Mouse (Mus musculus): Measurements from ENCODE around the gene Dbnl. TPM values are rescaled to one million over a fixed set of nuclear protein-coding genes. Genes with fewer than 3 reads are reported as not detected.
A peak's percentile ranks its signal among the peaks of the same experiment; 100 is the strongest.

Gene Dbnl
- total RNA-seq, 2 experiments from 2014 or later = 47.1 to 58.7 TPM

DNA sequence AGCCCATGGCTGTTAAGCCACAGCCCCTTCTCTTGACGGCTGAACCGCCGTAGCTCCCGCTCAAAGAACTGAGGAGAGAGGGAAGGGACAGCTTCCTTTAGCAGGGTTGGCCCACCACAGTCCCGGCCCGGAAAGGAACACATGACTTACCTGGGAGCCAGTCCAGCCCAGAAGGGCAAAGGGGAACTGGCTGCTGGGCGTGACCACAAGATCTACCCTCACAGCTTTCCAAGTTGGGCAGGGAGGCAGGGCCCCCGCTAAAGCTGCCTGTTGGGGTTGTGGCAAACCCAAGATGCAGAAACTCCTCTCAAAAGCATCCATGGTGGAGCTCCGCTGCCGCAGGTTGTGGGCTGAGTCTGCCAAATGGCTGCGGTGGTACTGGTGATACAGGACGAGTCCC lies 41.0 kb downstream of the Dbnl start:
- ATAC-seq (replicated peaks; ENCODE audit: low FRiP score, low TSS enrichment, poor library complexity, severe bottlenecking) = no peak

DNA sequence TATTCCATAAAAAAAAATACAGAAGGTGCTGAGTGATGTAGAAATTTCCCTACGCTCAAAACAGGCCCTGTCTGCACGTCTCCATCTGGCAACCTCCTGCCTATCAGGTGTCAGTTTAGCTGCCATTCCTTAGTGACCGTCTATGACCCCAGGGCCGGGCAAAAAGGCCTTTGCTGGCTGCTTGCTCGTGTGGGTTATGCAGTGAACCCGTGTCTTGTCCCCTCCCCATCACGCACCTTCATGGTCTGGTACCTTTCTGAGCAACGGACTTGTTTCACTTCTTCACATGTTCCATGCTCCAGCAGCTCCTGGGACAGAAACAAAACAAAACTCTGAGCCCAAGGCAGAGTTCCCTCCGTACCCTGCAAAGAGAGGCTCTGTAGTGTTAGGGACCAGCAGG lies 46.2 kb downstream of the Dbnl start:
- no peak for ATAC-seq (replicated peaks; ENCODE audit: low FRiP score, low TSS enrichment, poor library complexity, severe bottlenecking)

GRCm38 (mm10) chr11:5835057-5835456 lies 46.8 kb downstream of the Dbnl start:
- no peak for ATAC-seq (replicated peaks; ENCODE audit: low FRiP score, low TSS enrichment, poor library complexity, severe bottlenecking)

GRCm38 (mm10) chr11:5836126-5836525 lies 47.8 kb downstream of the Dbnl start:
- 0 out of 2 replicates have a peak, but pooled peaks have one; percentile 16 for ATAC-seq (replicated peaks; ENCODE audit: low FRiP score, low TSS enrichment, poor library complexity, severe bottlenecking)

GRCm38 (mm10) chr11:5837251-5838246 lies 49.3 kb downstream of the Dbnl start, which contains the start of gene Polm:
Polm (minus strand) TSS chr11:5838016.
- ATAC-seq (replicated peaks; ENCODE audit: low FRiP score, low TSS enrichment, poor library complexity, severe bottlenecking) = peak; percentile 98

DNA sequence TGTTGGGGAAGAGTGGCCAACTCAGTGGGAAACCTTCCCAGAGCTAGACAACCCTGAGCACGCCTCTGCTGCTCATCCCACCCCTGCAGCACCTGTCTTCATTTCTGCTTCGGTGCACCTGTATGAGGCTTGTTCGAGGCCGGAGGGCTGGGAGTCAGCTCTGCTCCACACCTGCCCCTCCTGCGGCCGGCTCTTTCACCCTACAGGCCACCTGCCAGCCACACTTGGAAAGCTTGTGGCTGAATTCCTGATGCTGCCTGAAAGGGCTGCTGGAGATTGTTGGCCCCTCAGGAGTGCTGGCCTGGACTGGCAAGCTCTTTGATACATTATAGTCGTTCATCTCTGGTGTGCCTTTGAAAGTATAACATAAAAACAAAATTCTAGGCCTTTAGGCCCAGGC lies 52.1 kb downstream of the Dbnl start:
- no peak for ATAC-seq (replicated peaks; ENCODE audit: low FRiP score, low TSS enrichment, poor library complexity, severe bottlenecking)

DNA sequence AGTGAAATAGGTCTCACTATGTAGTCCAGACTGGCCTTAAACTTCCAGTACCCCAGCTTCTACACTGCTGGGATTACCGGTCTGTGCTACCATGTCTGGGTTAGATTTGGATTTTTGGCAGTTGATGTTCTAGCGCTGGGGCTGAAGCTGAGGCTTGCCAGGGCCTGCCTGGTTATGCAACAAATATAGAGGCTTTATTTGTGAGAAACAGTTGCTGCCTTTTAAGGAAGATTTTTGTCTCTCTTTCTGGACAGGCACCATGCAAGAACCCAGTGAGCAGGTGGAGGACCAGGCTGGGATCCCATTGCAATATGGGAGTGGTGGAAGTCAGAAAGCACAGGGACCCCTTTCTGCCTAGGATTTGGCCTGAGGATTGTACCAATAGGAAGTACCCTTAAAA lies 53.5 kb downstream of the Dbnl start:
- no peak for ATAC-seq (replicated peaks; ENCODE audit: low FRiP score, low TSS enrichment, poor library complexity, severe bottlenecking)

GRCm38 (mm10) chr11:5843131-5843530 lies 54.8 kb downstream of the Dbnl start:
- ATAC-seq (replicated peaks; ENCODE audit: low FRiP score, low TSS enrichment, poor library complexity, severe bottlenecking) = no peak

DNA sequence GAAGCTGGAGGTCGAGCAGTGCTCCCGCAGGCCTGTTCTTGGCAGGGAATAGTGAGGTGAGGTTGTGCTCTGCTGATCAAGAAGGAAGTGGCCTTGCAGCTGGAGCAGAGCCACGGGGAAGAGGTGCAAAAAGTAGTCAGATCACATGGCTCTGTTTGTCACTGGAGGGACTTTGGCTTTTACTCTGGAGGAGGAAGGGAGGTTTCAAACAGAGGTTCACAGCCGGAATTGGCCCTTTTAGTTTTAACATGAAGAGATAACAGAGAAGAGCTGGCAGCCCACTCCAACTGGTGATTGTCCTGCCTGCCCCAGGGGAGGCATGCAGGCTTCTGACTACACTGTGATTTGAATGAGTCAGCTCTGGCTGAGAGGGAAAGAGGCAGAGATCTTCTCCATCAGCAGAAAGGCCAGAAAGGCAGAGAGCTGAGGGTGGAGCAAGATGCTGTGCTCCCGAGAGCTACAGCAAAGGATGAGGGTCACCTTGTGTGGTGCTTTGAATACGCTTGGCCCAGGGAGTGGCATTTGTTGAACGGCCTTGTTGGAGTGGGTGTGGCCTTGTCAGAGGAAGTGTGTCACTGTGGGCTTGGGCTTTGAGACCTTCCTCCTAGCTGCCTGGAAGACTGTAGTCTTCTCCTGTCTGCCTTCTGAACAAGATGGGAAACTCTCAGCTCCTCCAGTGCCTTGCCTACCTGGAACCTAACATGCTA lies 58.5 kb downstream of the Dbnl start:
- ATAC-seq (replicated peaks; ENCODE audit: low FRiP score, low TSS enrichment, poor library complexity, severe bottlenecking) = no peak

DNA sequence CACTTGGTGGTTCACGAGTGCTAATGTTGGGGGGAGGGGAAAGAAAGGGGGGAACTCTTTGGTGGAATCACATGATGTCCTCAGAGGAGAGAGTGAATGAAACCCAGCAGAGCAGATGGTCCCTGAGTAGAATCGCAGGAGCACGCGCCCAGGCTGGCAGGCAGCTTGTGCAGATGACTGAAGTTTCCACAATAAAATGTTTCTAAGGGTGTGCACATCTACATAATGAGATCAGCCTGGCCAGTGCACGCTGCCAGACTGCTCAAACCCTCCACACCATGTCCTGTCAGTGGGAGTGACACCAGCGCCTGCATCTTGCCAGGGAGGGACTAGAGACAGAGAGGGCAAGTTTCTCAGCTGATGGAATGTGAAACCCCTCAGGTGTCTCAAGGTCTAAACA lies 60.5 kb downstream of the Dbnl start:
- no peak for ATAC-seq (replicated peaks; ENCODE audit: low FRiP score, low TSS enrichment, poor library complexity, severe bottlenecking)

DNA sequence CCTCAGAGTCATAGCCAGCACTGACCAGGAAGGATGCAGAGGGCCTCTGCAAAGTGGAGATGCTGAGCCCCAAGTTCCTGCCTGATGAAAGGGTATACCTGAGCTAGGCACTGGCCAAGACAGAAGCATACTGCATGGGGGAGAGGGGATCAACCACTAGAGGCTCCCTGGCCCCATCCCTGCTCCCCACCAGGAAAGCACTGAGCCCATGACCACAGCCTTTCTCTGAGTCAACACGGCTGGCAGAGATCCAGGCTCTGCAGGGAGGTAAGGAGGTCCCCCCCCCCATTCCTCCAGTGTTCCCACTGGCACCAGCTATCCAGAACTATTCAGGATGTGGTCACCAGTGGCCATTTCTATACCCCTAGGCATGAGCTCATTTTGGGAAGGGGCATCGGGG lies 61.0 kb downstream of the Dbnl start:
- no peak for ATAC-seq (replicated peaks; ENCODE audit: low FRiP score, low TSS enrichment, poor library complexity, severe bottlenecking)

GRCm38 (mm10) chr11:5850452-5850851 lies 62.2 kb downstream of the Dbnl start:
- ATAC-seq (replicated peaks; ENCODE audit: low FRiP score, low TSS enrichment, poor library complexity, severe bottlenecking) = no peak

Other genes starting within 250 kb of the Dbnl start
- 16.7 and 23.1 TPM in 2 replicates for gene Ccdc117, start 246.3 kb upstream of the Dbnl start, total RNA-seq (2014; fragmentation: Nextera tagmentation)
- gene Ccdc117, start 246.3 kb upstream of the Dbnl start, total RNA-seq (2017) = 34.6 and 42.4 TPM in 2 replicates
- gene Ankrd36, start 218.8 kb upstream of the Dbnl start, total RNA-seq (2014; fragmentation: Nextera tagmentation) = not detected in 2 replicates
- gene Ankrd36, start 218.8 kb upstream of the Dbnl start, total RNA-seq (2017) = 5.1 TPM in 1 of 2 replicates, not detected in the other
- gene Mrps24, start 72.8 kb upstream of the Dbnl start, total RNA-seq (2014; fragmentation: Nextera tagmentation) = 128 and 195 TPM in 2 replicates
- 72.1 and 95.9 TPM in 2 replicates for gene Mrps24, start 72.8 kb upstream of the Dbnl start, total RNA-seq (2017)
- gene Urgcp, start 26.1 kb upstream of the Dbnl start, total RNA-seq (2014; fragmentation: Nextera tagmentation) = 6.8 and 12.1 TPM in 2 replicates
- 5.9 and 7.8 TPM in 2 replicates for gene Urgcp, start 26.1 kb upstream of the Dbnl start, total RNA-seq (2017)
- gene Pgam2, start 15.2 kb downstream of the Dbnl start, total RNA-seq (2014; fragmentation: Nextera tagmentation) = 0.24 TPM in 1 of 2 replicates, not detected in the other
- not detected in 2 replicates for gene Pgam2, start 15.2 kb downstream of the Dbnl start, total RNA-seq (2017)
- 8.8 and 15.2 TPM in 2 replicates for gene Polm, start 49.5 kb downstream of the Dbnl start, total RNA-seq (2014; fragmentation: Nextera tagmentation)
- 3.6 and 3.9 TPM in 2 replicates for gene Polm, start 49.5 kb downstream of the Dbnl start, total RNA-seq (2017)
- not detected in 2 replicates for gene Aebp1, start 73.5 kb downstream of the Dbnl start, total RNA-seq (2014; fragmentation: Nextera tagmentation)
- not detected in 2 replicates for gene Aebp1, start 73.5 kb downstream of the Dbnl start, total RNA-seq (2017)
- gene Pold2, start 89.8 kb downstream of the Dbnl start, total RNA-seq (2014; fragmentation: Nextera tagmentation) = 115 and 138 TPM in 2 replicates
- 55.7 and 85.8 TPM in 2 replicates for gene Pold2, start 89.8 kb downstream of the Dbnl start, total RNA-seq (2017)
- not detected in 2 replicates for gene Myl7, start 110.3 kb downstream of the Dbnl start, total RNA-seq (2014; fragmentation: Nextera tagmentation)
- not detected in 2 replicates for gene Myl7, start 110.3 kb downstream of the Dbnl start, total RNA-seq (2017)
- not detected in 2 replicates for gene Gck, start 161.6 kb downstream of the Dbnl start, total RNA-seq (2014; fragmentation: Nextera tagmentation)
- gene Gck, start 161.6 kb downstream of the Dbnl start, total RNA-seq (2017) = not detected in 2 replicates
- gene Ykt6, start 167.2 kb downstream of the Dbnl start, total RNA-seq (2014; fragmentation: Nextera tagmentation) = 31.2 and 37.7 TPM in 2 replicates
- 42.3 and 43.6 TPM in 2 replicates for gene Ykt6, start 167.2 kb downstream of the Dbnl start, total RNA-seq (2017)

Data from megakaryocyte-erythroid progenitor cell, adult 5-6 weeks (primary cell).